Mouse (Mus musculus): Measurements from ENCODE around the gene Cldn7. TPM values are rescaled to one million over a fixed set of nuclear protein-coding genes. Genes with fewer than 3 reads are reported as not detected.

Cldn7 gene
- polyA plus RNA-seq, 1 experiment: not detected

DNA sequence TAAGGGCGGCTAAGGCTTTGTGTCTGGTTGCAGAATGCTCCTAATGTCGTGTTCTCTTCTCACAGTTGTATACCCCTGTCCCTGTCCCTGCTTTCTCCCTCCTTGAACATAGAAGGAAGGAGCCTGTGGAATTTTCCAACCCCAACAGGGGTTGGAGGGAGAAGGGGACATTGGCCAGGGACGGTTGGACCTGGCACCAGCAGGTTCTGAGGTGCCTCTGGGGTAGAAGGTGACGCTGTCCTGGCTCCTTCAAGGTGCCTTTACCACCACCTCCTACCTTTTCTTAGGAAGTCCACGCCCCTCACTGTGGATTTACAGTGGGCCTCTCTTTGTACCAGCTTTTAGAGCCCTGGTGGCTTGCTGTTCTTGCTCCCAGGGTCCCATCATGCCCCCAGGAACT, 26.7 kb upstream of the Cldn7 start:
- WGBS: 77% methylated on average over 5 of the region's 5 CpGs
- no peak overlapping the region for H3K4me3 ChIP-seq (ENCODE audit: insufficient read depth, low read depth, low read length)
- no peak overlapping the region for H3K27ac ChIP-seq (ENCODE audit: insufficient read depth, low read depth, low read length)
- TF ChIP-seq CTCF (IDR thresholded peaks at IDR 0.05; ENCODE audit: insufficient read depth, low read depth, low read length) (no peak), POLR2A (IDR thresholded peaks at IDR 0.05; ENCODE audit: insufficient read depth, low read depth, low read length) (no peak)
- peaks cover 17% of the 10 kb centered on the region for H3K4me1 ChIP-seq (ENCODE audit: control insufficient read depth, insufficient read depth, low read length)

- no peak overlapping the region for H3K27ac ChIP-seq (ENCODE audit: insufficient read depth, low read depth, low read length)
- H3K4me1 ChIP-seq (ENCODE audit: control insufficient read depth, insufficient read depth, low read length): peaks cover 17% of the 10 kb centered on the region
- TF ChIP-seq CTCF (IDR thresholded peaks at IDR 0.05; ENCODE audit: insufficient read depth, low read depth, low read length) (no peak), POLR2A (IDR thresholded peaks at IDR 0.05; ENCODE audit: insufficient read depth, low read depth, low read length) (no peak)
- H3K4me3 ChIP-seq (ENCODE audit: insufficient read depth, low read depth, low read length): no peak overlapping the region
- 49% methylated on average over 9 of the region's 9 CpGs for WGBS
Observed at GRCm38 (mm10) chr11:69938401-69938979, 26.1 kb upstream of the Cldn7 start.

- no peak overlapping the region for H3K27ac ChIP-seq (ENCODE audit: insufficient read depth, low read depth, low read length)
- TF ChIP-seq POLR2A (IDR thresholded peaks at IDR 0.05; ENCODE audit: insufficient read depth, low read depth, low read length) (no peak), CTCF (IDR thresholded peaks at IDR 0.05; ENCODE audit: insufficient read depth, low read depth, low read length) (no peak)
- H3K4me1 ChIP-seq (ENCODE audit: control insufficient read depth, insufficient read depth, low read length): peaks cover 17% of the 10 kb centered on the region
- 76% methylated on average over 5 of the region's 5 CpGs for WGBS
- no peak overlapping the region for H3K4me3 ChIP-seq (ENCODE audit: insufficient read depth, low read depth, low read length)
Observed at GRCm38 (mm10) chr11:69939181-69939580, 25.4 kb upstream of the Cldn7 start.

GRCm38 (mm10) chr11:69939731-69940130, 24.8 kb upstream of the Cldn7 start:
- no peak overlapping the region for H3K4me3 ChIP-seq (ENCODE audit: insufficient read depth, low read depth, low read length)
- WGBS: 95% methylated on average over 17 of the region's 17 CpGs
- TF ChIP-seq CTCF (IDR thresholded peaks at IDR 0.05; ENCODE audit: insufficient read depth, low read depth, low read length): no peak
- no peak for TF ChIP-seq POLR2A (IDR thresholded peaks at IDR 0.05; ENCODE audit: insufficient read depth, low read depth, low read length)
- peaks cover 15% of the 10 kb centered on the region for H3K4me1 ChIP-seq (ENCODE audit: control insufficient read depth, insufficient read depth, low read length)
- H3K27ac ChIP-seq (ENCODE audit: insufficient read depth, low read depth, low read length): no peak overlapping the region

DNA sequence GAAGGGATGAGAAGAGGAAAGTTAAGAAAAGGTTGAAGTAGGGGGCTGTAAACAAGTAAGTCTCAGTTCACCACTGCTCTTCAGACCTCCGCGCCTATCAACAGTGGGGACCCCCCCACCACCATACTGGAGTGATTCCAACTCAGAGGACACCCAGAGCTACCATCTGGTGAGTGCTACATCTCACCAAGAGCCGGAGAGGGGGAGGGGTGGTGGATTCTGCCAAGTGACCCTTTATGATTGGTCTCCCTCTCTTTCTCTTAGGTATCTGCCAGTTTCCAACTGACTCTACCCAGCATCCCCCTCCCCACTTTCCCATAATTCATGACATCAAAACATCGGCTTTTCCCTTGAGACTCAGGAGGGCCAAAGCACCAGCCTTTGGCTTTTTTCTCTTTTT, 23.6 kb upstream of the Cldn7 start:
- H3K27ac ChIP-seq (ENCODE audit: insufficient read depth, low read depth, low read length): no peak overlapping the region
- 80% methylated on average over 4 of the region's 4 CpGs for WGBS
- no peak overlapping the region for H3K4me3 ChIP-seq (ENCODE audit: insufficient read depth, low read depth, low read length)
- peaks cover 6% of the 10 kb centered on the region for H3K4me1 ChIP-seq (ENCODE audit: control insufficient read depth, insufficient read depth, low read length)
- TF ChIP-seq POLR2A (IDR thresholded peaks at IDR 0.05; ENCODE audit: insufficient read depth, low read depth, low read length) (no peak), CTCF (IDR thresholded peaks at IDR 0.05; ENCODE audit: insufficient read depth, low read depth, low read length) (no peak)

- peaks cover 11% of the 10 kb centered on the region for H3K4me1 ChIP-seq (ENCODE audit: control insufficient read depth, insufficient read depth, low read length)
- 92% methylated on average over 13 of the region's 13 CpGs for WGBS
- TF ChIP-seq POLR2A (IDR thresholded peaks at IDR 0.05; ENCODE audit: insufficient read depth, low read depth, low read length): no peak
- TF ChIP-seq CTCF (IDR thresholded peaks at IDR 0.05; ENCODE audit: insufficient read depth, low read depth, low read length): no peak
- no peak overlapping the region for H3K27ac ChIP-seq (ENCODE audit: insufficient read depth, low read depth, low read length)
- H3K4me3 ChIP-seq (ENCODE audit: insufficient read depth, low read depth, low read length): no peak overlapping the region
Observed at GRCm38 (mm10) chr11:69945216-69945615, 19.4 kb upstream of the Cldn7 start.

GRCm38 (mm10) chr11:69945997-69946891, 18.3 kb upstream of the Cldn7 start:
- no peak overlapping the region for H3K27ac ChIP-seq (ENCODE audit: insufficient read depth, low read depth, low read length)
- TF ChIP-seq CTCF (IDR thresholded peaks at IDR 0.05; ENCODE audit: insufficient read depth, low read depth, low read length) (no peak), POLR2A (IDR thresholded peaks at IDR 0.05; ENCODE audit: insufficient read depth, low read depth, low read length) (no peak)
- H3K4me3 ChIP-seq (ENCODE audit: insufficient read depth, low read depth, low read length): no peak overlapping the region
- 90% methylated on average over 18 of the region's 18 CpGs for WGBS
- H3K4me1 ChIP-seq (ENCODE audit: control insufficient read depth, insufficient read depth, low read length): peaks cover 11% of the 10 kb centered on the region

DNA sequence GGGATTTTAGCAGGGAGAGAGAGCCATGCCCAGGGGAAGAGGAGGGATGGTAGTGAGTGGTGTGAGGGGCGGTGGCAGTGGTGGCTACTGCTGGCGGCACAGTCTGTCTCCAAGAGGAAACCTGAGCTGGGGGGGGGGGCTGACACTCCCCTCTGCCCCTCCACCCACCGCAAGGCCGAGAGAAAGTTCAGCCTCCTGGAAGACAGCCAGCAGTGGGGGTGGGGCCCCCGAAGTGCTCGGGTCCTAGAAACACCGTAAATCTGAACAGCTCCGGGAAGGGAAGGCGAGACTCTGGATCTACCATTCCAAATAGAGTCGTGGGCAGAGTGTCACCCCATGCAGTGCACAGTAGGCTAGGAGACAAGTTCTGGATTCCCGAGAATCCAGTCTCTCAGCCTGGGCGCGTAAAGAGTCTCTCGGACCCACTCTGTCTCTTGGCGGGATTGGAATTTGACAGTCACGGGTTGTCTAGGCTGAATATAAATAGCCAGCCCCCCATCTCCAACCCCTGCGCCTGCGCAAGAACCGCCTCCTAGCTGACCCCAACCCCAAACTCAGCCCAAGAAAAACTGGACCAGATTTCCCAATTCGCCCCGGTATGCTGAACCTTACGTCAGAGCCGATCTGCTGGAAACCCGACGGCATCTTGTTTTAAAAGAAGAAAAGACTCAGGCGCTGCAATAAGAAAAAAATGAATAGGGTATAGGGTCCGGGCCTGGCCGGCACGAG, 17.1 kb upstream of the Cldn7 start:
- Histone ChIP-seq H3K4me1 (ENCODE audit: control insufficient read depth, insufficient read depth, low read length) (peaks cover 11% of the 10 kb centered on the region), H3K4me3 (ENCODE audit: insufficient read depth, low read depth, low read length) (peak overlapping the region; percentile 20; the same call in 1 of the 2 replicates), H3K27ac (ENCODE audit: insufficient read depth, low read depth, low read length) (no peak overlapping the region)
- TF ChIP-seq POLR2A (IDR thresholded peaks at IDR 0.05; ENCODE audit: insufficient read depth, low read depth, low read length) (no peak), CTCF (IDR thresholded peaks at IDR 0.05; ENCODE audit: insufficient read depth, low read depth, low read length) (no peak)
- 9% methylated on average over 29 of the region's 29 CpGs for WGBS
